Mouse (Mus musculus): ENCODE data around the gene Vmn1r71.
"Not testable (repeated sequence)": the region's sequence is repeated elsewhere in the genome, so short reads cannot be mapped to it uniquely, and the experiment has no call there.

Gene Vmn1r71

DNA sequence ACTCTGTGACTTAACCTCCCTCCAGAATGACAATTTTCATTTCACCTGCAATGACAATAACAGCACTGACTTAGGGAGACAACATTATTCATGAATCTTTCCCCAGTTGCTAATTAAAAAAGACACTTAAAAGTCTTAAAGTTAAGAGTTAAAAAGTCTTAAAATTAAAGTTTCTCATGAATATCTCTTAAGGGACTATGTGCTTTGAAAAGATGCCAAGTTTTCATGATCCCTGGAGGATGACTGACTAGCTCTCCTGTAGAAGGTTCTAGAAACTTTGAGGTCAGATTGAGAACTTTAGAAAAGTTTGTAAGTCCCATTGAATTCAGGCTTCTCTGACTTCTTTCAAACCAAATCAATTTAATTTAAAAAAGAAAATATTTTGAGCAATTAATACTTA, at the start of gene Vmn1r71:
Gene Vmn1r71, minus strand, starts transcription at position 101 of the 400 bp plus-strand sequence.
- no peak for DNase-seq (ENCODE audit: low read depth, low spot score)

DNA sequence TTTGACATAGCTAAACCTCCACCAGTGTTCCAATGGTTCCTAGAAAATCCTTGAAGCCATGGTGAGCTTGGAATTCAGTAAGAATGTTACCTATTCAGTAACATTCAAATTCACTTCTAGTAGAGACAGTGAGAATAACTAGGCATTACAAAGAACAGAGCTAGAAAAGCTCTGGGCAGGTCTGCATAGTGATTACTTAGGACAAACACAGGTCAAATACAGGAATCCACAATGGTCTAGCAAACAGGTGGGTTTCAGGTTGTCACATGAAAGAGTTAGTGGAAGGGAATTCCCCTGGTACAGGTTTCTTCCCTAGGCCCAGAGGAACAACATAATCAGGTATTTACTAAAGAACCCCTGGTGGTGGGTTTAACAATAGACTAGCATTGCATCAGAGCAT, 3.4 kb upstream of the Vmn1r71 start:
- DNase-seq (ENCODE audit: low read depth, low spot score) = not testable (repeated sequence)

Measured in brain, adult 2 months (tissue).